Mouse (Mus musculus) thymus, adult 18-20 months (tissue): ENCODE measurements around the gene Gzma.

Experiments
- DNase-seq, 2 experiments: peaks; one replicate each; pipeline ENCODE4 v3.0.0; 2022; ENCODE audit warnings: mixed read lengths in 2 of 2

Gene Gzma

DNA sequence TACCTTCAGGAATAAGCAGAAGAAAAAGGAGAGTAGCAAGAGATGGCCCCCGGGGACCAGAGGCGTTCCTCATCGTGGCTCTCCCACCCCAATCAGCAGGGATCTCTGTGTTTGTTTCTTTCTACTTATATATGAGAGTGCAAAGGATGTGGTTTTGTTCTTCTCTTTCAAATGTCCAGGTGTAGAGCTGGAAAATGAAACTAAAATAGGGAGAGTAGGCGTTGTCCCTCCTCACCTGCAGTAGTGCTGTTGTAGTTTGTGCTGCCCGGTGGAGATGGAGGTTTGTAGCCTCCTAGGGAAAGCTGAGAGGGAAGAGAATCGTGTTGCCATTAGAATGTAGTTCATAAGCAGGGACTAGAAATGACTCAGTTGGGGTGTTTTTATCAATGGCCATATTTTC, at the start of gene Gzma:
Gene Gzma, minus strand, starts transcription at position 103 of the 400 bp plus-strand sequence.
- no peak for DNase-seq

DNA sequence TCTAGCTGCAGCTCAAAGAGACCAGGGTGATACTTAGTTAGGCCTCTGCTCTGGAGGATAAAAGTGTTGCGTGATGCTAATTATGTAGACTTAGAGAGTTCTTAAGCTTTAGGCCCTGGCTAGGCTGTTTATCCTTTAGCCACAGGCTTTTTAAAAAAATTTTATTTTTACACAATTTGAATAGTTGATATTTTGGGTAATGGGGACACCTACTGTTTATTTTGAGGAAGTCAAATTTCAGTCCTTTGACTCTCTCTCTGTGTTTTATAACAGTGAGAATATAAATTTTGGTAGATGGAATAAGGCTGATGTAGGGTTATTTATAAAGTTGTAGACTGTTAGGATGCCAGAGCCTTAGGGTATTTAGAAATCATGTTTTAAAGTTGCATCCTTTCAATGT, 38.8 kb upstream of the Gzma start:
- no peak for DNase-seq

DNA sequence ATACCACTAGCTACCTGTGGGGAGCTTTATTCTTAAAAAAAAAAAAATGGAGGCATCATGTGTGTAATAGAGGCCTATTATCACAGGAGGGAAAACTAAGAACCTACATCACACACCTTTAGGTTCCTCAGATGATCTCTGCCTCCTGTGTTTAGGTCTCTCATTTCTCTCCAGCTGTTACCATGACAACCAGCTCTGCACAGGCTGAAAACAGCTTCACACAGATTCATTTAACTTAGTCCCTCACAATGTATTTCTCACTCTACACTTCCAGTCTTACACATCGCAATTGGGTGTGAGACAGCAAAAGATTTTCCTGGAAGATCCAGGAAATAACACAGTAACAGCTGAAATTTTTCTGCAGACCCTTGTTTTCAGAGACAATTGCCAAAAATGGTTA, 29.2 kb upstream of the Gzma start:
- no peak for DNase-seq

DNA sequence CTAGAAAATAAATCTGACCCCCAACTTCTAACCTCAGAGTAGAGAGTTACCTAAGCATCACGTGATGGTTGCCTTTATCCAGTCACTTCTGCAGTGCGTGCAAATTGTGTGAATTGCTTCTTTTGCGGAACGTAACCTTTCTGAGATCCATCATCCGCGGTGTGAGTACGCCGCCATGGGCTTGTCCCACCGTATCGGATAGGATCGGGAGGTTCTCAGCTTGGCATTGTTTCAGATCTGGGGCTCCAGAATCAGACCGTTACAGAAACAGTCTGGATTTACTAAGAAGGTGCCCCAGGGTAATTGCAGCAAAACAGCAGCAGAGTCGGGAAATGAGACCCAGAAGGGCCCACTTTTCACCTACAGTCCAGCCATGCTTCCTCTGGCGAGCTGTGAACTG, 20.5 kb upstream of the Gzma start:
- DNase-seq, result no peak

DNA sequence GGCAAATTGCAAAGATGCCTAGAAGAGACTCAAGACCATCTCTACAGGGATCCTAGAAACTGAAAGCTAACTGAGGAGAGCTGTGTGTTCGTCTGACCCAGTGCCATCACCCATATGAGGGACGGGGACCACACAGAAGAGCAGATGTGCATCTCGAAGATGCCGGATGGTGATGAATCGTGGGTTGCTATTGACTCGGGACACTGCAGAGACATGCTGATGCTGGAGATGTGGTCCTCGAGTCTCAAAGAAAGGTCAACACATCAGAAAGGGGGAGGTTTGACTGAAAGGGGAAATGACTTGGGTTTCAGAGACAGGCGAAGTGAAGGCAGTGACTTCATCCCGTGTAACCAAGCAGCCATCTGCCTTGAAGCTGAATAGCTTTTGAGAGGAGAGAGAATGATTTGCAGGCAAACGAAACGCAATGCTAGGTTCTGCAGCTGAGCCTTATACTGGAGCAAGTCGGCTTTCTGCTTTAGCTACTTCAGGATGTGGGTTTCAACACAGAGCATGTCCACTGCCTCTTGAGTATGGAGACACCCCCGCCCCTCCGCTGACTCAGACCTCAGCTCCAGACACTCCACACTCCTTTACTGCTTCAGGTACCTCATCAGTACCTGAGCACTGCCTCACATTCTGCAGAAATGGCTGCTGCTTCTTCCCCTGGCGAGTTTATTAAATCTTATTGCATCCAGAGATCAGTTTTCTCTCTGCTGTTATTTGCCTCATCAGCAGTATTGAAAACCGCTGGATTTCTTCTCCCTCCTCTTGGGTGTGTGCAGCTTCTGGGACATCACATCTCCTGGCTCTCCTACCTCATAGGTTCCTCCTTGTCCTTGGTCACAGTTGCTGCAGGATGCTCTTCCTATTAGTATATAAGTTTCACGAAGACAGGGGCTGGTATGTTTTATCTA, 19.8 kb upstream of the Gzma start:
- DNase-seq, result no peak

DNA sequence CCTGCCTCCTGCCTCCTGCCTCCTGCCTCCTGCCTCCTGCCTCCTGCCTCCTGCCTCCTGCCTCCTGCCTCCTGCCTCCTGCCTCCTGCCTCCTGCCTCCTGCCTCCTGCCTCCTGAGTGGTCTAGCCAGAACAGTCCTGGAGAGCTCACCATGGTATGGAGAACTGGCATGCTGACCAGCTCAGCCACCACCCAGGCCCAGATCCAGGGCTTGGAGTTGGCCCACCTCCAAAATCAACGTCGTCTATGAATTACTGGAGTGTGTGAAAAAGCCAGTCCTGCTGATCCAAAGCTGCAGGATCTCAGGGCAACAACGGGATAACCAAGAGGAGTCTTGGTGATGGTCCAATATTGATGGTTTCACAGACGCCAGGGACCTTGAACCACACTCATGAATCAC, 18.2 kb upstream of the Gzma start:
- no peak for DNase-seq

DNA sequence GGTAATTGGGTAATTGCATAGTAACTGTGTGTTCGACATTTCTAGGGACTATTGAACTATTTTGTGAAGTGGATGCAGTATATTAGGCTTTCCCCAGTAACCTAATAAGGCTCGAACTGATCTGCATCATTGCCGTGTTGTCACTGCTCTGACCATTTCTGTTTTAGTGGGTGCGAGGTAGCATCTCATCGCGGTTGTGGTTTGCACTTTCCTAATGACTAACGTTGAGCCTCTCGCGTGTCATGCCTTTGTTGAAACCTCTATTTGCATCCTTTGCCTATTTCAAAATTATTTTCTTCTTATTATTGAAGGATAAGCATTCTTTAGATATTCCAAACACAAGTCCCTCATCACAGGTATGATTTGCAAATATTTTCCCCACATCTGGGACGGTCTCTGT, 4.0 kb upstream of the Gzma start:
- DNase-seq, result no peak

DNA sequence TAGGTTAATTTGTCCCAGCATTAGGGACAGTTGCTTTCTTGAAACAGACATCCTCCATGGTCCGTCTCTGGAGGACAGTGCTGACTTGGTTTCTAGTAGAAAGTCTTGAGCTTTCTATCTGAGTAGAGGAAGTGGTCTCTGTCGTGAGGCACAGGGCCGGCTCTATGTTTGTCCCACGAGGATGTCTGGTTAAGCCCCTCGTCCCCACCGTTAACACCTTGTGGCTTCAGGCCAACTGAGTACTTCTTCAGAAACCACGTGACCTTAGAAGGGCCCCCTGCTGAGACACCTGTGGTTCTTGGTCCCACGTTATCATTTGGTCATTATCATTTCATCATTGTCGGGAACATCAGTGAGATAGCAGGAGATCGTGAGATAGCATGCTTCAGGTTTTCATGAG, 1.0 kb upstream of the Gzma start:
- no peak for DNase-seq

DNA sequence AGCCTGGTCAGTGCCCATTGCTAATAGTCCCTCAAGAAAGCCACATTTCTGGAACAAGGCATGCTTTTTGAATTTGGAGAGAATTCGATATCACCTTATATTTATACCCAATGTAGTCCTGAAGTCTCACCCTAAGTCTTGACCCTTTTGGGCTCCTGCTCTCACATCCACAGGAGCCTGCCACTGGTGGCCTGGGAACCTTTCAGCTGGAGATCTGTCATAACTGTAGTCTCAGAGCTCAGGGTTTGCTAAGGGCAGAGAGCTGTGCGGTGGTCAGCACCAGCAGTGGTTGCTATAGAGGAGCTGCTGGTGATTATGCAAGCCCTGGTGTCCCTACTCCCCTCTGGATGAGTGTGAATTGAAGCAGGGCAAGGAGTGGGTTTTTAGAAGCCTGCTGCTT, 2.4 kb downstream of the Gzma start:
- DNase-seq, result no peak

DNA sequence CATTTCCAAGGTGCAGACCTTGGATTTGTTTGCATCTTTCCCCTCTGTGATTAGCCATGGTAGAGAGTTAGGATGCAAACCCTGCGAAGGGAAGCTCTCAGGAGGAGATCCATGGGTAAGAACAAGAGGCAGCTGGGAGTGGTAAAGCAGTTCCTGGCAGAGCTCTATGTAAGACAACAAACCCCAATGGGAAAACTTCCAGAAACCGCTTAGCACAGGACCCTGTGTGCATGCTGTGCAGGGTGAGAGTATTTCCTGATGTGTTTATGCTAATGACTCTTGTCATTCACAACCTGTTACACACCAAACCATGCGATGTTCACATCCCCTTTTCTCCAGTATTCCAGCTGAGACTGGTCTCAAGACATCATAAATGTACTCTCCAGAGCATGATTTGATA, 3.8 kb downstream of the Gzma start:
- DNase-seq, result no peak

DNA sequence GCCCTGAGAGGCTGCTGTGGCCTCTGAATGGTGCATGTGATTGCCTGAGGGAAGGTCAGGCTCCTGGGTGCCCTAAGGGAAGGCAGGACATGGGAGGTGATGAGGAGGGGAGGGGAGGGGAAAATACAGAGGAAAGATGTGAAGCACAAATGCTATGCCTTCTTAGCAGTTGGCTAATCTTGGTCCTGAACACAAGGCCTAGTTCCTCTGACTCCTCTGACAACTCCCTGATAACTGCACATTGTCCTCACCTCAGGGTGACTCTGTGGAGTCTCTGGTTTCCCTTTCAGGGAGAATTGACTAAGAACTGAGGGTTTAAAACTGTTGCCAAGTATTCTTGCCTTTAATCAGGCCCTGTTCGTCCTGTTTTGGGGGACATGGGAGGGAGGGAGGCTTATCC, 6.2 kb downstream of the Gzma start:
- DNase-seq, result no peak

DNA sequence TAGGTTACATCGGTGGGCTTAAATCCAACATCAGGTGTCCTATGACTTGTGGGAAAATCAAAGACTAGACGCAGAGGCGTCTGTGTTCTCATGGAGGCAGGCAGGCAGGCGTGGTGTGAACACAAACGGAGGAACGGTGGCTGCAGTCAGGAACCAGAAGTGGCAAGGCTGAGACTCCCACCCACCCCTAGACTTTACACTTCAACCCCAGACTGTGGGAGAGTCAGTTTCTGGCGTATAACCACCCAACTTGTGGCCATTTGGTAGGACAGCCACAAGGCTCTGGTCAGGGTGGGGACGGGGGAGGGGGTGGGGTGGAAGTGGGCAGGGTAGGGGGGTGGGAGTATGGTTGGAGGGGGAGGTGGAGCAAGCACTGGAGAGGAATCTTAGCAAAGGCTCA, 10.3 kb downstream of the Gzma start:
- no peak for DNase-seq

DNA sequence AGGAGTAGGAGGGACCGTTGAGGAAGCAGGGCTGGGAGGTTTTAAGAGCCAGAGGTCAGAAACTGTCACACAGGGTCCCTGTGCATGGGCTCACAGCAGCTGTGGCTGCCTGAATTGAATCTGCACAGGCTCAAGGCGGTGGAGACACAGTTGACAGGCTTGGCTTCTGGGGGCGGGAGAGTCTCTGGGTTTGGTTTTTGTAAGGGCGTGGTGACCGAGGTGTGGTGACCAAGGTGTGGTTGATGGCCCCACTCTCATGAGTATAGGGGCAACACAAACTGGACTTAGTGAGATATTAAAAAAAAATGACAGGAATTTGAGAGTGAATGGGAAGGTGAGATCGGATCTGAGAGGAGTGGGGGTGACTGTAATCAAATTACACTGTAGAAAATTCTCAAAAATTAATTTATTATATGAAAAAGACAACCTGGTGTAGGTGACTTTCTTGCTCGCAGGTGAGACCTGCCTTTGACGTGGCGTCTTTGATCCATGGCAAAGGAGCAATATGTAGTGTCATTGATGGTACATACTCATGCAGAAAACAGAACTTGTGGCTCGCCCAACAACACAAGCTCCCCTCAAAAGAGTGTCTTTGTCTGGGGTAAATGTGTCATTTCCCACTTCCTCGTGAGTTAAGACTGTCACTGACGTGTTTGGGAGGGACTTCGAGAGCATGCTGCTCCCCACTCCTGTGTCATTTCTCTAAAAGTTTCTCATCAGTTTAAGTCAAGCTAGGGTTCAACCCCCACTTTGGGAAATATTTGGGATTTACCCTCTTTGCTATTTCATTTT, 13.4 kb downstream of the Gzma start:
- no peak for DNase-seq

DNA sequence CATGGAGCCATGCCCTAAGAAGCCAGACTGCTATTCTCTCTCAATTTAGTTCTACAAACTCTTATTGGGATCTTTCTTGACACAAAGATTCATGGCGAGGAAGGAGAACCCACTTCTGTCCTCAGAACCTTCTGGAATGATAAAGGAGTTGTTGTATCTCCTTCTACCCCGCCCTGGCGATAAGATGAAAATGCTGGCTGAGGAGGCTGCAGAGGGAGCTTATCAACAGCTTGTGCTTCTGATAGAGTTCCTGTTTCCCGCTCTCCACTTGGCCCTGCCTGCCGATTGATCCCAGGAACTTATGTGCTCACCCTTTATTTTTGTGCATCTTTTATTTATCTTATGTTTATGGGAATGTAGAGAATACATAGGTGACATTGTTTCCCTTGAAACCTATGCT, 16.0 kb downstream of the Gzma start:
- DNase-seq, result no peak

DNA sequence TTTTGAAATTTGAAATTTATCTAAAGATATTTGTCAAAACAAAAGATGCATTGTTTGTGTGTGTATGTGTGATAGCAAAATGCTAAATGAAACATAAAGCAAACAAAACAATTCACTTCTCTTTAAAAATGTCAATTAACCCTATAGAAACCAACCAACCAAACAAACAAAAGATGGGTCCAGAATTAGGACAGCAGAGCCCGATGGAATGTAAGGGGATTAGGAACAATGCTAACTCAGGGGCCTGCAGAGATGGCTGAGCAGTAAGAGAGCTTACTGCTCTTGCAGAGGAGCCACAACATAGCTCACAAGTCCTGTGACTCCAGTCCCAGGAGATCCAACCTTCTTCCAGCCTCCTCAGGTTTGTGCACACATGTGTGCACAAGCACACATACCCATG, 18.7 kb downstream of the Gzma start:
- DNase-seq, result no peak

DNA sequence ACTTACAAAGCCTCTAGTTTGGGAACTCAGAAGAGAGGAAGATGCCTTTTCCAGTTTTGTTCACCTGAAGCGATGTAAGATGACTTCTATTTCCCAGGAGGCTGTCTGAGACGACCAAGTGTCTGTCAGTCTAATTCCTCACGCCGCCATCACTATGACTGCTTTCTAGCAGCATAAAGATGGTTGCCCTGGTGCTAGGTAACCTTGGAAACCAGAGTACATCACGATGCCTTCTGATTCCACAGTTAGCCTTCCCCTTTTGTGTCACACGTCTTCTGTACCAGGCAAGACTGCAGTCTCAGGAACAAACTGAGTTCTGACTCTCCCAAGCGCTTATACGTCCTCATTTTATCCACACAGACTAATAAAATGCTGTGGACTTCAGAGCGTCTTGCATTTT, 21.8 kb downstream of the Gzma start:
- DNase-seq, result no peak

DNA sequence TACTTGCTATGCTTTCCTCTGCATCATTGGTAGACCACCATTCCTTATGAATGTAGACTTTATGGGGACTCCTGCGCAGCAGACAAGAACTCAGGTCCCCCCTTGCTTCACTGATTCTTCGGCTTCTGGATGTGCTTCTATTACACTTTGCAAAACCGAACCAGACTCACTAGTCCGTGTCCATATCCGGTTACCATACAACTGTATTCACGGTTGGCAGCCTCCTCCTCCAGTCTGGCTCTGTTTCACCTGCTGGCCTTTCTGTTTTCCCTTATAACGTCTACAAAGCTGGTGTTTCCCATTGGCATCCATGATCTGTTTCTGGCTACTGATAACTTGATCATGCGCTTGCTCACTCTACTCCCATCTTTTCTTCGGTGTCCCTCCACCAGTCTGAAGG, 36.2 kb downstream of the Gzma start:
- no peak for DNase-seq

DNA sequence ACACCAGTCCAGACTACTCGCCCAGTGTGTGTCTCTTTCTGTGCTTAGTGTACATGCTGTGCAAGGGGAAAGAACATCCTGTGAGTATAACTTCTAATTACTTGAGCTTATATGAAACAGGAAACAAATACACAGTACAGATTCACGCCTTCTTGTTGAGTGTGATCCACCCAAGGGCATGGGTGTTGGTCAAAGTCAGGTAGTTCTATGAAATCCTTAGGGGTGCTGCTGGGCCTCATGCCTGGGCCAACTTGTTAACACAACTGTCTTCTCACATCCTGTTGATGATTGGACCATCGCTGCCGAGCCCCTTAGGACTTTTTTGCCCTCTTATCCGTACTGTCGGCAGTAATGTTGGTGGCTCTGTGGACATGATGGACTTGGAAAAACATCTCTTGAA, 39.0 kb downstream of the Gzma start:
- DNase-seq, result no peak

DNA sequence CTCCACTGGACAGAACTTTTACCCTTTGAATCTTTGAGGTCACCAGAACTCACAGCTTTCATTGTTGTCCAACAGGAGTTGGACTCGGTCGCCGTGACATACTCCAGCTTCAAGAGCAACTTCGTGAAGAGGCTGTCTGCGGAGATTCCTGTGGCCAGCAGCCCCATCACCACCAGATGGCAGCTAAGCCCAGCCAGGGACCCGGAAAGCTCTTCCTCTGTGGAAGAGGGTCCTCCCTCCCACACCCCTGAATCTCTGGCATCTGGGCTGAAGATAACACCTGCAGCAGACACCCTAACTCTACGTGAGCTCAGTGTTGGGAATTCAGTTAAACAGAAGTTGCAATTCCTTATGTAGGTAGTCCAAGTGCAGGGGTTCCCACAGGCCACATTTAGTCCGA, 45.0 kb downstream of the Gzma start:
- no peak for DNase-seq

DNA sequence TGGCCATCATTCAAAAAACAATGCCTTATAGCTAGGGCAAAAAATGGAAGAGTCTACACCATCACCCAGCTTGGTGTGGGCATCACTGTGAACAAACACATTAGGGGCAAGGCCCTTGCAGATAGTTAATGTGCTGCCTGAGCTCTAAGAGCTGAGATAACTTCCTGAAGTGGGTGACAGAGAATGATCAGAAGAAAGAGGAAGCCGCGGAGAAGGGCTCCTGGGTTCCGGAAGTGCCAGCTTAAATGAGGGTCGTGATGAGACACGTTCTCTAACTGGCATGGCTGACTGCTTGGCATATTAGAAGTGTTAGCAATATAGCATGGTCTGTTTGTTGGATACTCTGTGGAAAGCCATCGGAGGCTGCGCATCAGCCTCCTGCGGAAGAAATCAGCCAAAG, 46.6 kb downstream of the Gzma start:
- DNase-seq, result no peak

DNA sequence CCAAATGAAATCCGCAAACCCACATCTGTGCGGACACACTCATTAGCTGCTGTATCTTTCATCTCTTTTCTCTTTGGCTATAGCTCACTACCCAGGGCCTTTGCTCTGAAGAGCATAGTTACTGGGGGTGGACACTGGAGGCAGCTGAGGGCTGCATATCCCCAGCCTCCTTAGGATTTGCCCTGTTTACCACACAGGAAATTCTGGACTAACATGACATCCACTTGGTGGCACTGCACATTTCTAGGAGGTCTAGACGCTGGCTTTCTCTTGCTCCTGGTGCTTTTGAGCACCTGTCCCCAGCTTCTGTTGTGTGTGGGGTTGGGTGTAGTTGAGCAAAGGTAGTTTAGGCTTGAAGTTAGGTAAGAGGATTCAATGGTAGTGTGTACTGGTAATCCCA, 53.1 kb downstream of the Gzma start:
- DNase-seq, result no peak

DNA sequence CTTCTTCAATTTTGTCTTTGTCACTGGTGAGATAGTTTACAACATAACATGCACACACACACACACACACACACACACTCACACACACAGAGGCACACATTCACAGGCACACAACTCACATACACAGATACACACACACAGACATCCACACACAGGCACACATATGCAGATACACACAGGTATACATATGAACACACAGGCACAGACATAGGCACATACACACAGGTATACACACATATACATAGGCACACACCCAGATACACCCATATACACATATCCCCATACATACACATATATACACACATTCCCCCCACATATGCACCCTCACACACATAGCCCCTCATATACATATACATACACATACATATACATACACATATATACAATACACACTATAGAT, 53.8 kb downstream of the Gzma start:
- no peak for DNase-seq

DNA sequence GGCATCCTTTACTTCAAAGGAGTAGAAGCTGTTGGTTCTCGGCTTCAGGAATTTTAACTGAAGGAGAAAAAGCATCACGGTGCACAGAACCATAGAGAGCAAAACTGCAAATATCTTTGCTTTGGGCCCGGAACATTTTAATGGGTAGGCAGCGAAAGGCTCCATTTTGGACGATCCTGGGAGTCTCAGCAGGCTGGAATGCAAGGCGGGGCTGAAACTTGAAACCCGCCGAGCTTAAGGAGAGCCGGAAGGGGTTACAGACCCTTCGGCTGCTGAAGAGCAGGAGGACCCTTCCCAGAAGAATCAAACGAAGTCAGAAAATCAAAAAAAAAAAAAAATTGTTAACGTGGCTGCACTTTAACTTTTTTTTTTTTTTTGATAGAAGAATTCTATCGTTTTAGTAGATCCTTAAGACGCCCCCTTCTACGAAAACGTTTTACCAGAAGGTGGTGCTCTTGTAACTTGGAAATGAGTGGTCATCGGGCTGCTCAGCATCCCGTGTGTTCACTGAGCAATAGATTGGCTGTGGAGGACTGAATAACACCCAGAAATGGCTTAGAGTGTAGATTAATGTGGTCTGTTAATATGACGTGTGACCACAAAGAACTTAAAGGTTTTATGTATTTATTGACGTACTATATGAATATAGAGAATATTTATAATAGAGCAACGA, 54.4 kb downstream of the Gzma start, which contains the start of gene Gpx8:
Gene Gpx8, minus strand, starts transcription at position 200 of the 673 bp plus-strand sequence.
- DNase-seq, result no peak
